Mouse (Mus musculus): ENCODE data around the gene Prmt1.

Gene Prmt1

GRCm38 (mm10) chr7:45013366-45014095 lies 27.2 kb upstream of the Prmt1 start:
- in situ Hi-C loops (cut with MboI; ENCODE audit: low sequenced_read_pairs) = no loop called here

- in situ Hi-C loops (cut with MboI; ENCODE audit: low sequenced_read_pairs) = no loop called here
These were observed 26.5 kb upstream of the Prmt1 start for GRCm38 (mm10) chr7:45012824-45013223.

GRCm38 (mm10) chr7:45012011-45012410 lies 25.6 kb upstream of the Prmt1 start:
- in situ Hi-C loops (cut with MboI; ENCODE audit: low sequenced_read_pairs) = no loop called here

DNA sequence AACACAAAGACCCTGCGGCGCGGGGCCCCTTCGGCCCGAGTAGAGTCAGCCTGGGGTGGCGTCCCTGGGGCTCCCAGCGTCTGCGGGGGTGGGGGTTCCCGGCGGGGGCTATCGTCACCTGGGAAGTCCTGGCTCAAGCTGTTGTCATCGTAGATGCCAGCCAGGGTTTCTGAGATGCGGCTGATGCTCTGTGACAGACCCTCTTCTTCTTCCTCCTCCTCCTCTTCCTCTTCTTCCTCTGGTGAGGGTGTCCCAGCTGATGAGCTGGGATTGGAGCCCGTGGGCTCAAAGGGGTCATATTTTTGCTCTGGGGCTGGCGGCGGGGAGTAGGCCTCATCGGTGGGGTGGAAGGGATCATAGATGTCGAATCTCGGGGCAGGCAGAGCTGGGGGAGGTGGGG lies 22.0 kb upstream of the Prmt1 start:
- in situ Hi-C loops (cut with MboI; ENCODE audit: low sequenced_read_pairs) = no loop called here

DNA sequence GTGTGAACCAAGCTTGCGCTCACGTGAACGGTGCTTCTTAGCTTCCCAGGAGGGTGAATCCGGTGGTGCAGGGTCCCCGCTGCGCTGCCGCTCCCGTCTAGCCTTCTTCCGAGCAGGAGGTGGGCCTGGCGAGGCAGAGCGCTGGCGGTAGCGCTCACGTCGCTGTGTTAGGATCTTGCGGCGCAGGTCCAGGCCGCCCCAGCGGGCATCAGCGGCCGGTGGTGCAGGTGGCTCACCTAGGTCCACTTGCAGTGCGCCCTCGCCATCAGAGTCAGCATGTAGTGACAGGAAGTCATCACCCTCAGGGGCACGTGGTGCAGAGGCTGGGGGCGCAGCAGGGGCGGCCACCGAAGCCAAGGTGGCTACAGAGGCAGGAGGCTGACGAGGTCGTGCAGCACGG lies 21.5 kb upstream of the Prmt1 start:
- in situ Hi-C loops (cut with MboI; ENCODE audit: low sequenced_read_pairs) = no loop called here

DNA sequence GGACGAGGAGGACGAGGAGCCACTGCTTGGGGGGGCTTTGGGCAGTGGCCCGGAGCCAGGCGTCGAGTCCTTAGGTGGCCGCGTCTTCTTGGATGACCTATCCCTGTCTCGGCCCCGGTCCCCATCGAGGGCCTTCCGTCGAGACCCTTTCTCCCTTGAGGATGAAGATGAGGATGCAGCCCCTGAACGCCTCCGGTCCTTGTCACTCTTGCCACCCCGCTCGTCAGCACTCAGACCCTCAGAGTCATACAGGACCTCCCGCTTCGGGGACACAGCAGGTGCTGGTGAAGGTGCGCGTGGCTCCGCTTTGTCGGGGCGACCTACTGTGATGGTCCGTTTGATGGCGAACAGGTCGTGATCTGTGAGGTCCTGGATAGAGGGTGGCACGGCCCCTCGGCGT lies 20.8 kb upstream of the Prmt1 start:
- in situ Hi-C loops (cut with MboI; ENCODE audit: low sequenced_read_pairs) = no loop called here

DNA sequence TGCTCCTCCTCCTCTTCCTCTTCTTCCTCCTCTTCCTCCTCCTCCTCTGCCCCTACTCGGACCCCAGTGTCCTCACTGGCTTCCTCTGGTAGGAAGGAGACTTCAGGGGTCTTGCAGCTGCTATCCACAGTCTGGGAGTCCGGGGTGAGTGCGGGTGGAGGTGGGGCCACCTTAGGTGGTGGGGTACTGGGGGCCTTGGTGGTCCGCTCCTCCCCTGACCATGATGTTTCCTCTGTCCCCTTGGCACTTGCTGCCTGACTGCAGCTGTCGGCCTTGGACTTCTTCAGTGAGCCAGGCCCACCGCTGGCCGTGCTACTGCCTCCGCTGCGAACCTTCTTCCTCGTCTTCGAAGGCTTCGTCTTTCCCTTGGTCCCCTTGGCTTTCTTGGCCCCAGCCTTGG lies 20.1 kb upstream of the Prmt1 start:
- in situ Hi-C loops (cut with MboI; ENCODE audit: low sequenced_read_pairs) = no loop called here

DNA sequence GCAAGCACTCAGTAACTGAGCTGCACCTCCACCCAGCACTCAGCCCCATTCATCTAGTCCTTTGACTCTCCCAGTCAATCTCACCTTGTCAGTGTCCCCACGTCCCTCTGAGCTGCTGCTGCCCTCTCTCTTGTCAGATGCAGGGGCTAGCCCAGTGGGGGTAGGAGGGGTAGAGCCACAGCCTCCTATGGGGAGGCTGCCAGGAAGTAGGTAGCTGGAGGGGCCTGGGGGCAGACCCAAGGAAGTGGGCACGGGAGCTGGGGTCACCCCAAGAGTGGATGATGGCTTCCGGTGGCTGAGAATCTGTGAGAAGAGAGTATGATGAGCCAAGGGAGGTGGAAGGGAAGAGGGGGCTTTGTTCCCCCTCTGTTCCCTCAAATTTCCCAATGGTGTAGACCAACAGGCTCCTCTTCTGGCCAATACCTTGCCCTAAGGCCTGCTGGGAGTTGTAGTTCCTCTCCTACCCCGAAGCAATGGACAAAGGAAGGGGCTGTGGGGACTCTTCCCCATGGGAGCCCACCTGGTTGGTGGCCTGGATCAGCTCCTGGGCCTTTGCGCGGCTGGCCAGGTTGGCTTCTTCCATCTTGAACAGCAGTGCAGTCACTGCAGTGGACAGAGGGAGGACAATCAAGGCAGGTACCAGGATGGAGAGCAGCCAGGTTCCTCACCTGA lies 19.1 kb upstream of the Prmt1 start:
- in situ Hi-C loops (cut with MboI; ENCODE audit: low sequenced_read_pairs) = no loop called here

- in situ Hi-C loops (cut with MboI; ENCODE audit: low sequenced_read_pairs) = no loop called here
These were observed 18.2 kb upstream of the Prmt1 start for GRCm38 (mm10) chr7:45004546-45004945.

- in situ Hi-C loops (cut with MboI; ENCODE audit: low sequenced_read_pairs) = no loop called here
These were observed 16.1 kb upstream of the Prmt1 start for GRCm38 (mm10) chr7:45002440-45002839.

DNA sequence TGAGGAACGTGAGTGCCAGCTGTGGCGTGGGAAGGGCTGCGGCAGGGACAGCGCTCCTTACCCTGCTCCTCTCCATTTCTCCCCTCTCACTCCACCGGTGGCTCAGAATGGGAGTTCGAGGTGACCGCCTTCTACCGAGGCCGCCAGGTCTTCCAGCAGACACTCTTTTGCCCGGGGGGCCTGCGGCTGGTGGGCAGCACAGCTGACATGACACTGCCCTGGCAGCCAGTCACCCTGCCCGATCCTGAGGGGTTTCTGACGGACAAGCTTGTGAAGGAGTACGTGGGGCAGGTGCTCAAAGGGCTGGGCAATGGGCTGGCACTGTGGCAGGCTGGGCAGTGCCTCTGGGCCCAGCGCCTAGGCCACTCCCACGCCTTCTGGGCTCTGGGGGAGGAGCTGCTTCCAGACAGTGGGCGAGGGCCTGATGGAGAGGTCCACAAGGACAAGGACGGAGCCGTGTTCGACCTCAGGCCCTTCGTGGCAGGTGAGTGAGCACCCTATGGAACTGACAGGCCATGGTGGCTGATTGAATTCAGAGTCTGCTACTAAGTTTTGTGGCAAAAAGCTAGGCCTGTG lies 14.3 kb upstream of the Prmt1 start:
- in situ Hi-C loops (cut with MboI; ENCODE audit: low sequenced_read_pairs) = no loop called here

DNA sequence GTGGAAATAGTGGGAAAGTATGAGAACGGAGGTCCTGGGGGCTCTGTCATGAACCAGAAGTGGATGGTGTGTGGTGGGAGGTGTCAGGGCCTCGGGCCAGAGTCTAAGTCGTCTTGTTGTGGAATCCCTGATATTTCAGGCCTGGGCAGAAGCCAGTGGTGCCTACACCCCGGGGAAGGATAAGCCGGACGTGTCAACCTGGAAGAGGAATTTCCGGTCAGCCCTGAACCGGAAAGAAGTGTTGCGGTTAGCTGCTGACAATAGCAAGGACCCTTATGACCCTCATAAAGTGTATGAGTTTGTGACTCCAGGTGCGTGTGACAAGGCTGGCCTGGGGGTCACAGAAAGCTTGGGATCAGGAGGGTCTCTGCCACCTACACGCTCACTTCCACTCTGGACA lies 13.4 kb upstream of the Prmt1 start:
- in situ Hi-C loops (cut with MboI; ENCODE audit: low sequenced_read_pairs) = no loop called here

DNA sequence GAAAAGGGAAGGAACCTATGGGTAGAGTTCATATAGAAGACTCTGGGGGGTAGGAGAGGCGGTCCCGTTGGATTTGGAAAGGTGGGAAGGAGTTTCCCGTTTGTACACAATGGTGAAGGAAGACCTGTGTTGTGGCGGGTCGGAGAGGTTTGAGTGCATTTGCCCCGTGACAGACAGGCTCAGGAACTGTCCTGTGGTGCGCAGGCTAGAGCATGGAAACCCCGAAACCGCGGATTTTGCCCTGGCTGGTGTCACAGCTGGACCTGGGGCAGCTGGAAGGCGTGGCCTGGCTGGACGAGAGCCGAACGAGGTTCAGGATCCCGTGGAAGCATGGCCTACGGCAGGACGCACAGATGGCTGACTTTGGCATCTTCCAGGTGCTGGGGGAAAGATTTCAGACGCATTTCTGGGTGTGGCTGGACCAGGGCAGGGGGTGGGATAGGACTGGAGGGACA lies 12.2 kb upstream of the Prmt1 start, which contains the start of gene Bcl2l12:
Gene Bcl2l12, minus strand, starts transcription at position 212 of the 455 bp plus-strand sequence.
- in situ Hi-C loops (cut with MboI; ENCODE audit: low sequenced_read_pairs) = no loop called here

- in situ Hi-C loops (cut with MboI; ENCODE audit: low sequenced_read_pairs) = no loop called here
These were observed 11.6 kb upstream of the Prmt1 start for GRCm38 (mm10) chr7:44997940-44998428.

DNA sequence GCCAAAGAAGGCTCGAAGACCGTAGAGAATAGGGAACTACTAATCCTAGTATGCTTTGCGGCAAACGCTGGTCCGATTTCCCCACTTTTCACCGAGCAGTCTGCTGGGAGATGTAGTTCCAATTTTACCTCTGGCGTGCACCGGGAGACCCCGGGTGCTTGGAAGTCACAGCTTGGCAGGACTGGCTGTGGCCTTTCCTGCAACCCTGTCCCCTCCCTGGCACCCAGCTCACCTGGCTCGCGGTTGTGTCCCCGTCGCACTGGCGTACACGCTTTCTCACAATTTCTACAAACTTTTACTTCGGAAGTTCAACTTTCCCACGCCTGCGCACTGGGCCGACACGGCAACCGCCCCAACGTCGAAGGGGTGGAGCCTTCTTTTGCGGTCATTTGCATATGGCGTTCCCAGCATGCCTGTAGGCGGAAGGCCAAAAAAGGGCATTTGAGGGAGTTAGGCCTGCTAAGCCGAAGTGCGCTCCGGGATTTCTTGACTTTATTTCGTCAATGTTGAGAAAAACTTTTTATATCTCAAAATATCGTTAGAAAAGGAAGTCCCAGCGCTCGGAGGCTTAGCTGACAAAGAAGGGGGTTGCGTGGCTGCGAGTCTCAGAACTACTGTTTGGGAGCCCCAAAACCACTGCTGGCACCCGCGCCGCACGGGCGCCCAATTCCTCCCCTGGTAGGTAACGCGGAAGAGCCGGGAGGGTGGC lies 11.0 kb upstream of the Prmt1 start, which contains the start of gene Irf3:
Gene Irf3, plus strand, starts transcription at position 418 of the 709 bp plus-strand sequence.
- in situ Hi-C loops (cut with MboI; ENCODE audit: low sequenced_read_pairs) = no loop called here

DNA sequence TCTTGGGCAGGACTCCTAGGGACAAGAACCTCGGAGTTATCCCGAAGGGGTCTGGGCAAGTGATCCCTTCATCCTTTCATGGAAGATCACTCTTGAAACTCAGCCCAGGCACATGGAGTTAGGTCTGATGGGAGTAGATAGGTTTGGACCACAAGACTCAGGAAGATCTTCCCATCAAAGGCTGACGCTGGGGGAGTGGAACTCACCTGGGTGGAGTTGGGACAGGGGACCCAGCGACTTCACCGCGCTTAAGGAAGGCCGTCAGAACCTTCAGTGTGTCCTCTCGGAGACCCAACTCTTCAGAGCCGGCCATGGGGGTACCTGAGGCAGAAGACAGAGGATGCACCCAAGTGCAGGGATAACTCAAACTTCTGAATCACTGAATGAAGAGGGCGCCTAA lies 10.3 kb upstream of the Prmt1 start:
- in situ Hi-C loops (cut with MboI; ENCODE audit: low sequenced_read_pairs) = no loop called here

DNA sequence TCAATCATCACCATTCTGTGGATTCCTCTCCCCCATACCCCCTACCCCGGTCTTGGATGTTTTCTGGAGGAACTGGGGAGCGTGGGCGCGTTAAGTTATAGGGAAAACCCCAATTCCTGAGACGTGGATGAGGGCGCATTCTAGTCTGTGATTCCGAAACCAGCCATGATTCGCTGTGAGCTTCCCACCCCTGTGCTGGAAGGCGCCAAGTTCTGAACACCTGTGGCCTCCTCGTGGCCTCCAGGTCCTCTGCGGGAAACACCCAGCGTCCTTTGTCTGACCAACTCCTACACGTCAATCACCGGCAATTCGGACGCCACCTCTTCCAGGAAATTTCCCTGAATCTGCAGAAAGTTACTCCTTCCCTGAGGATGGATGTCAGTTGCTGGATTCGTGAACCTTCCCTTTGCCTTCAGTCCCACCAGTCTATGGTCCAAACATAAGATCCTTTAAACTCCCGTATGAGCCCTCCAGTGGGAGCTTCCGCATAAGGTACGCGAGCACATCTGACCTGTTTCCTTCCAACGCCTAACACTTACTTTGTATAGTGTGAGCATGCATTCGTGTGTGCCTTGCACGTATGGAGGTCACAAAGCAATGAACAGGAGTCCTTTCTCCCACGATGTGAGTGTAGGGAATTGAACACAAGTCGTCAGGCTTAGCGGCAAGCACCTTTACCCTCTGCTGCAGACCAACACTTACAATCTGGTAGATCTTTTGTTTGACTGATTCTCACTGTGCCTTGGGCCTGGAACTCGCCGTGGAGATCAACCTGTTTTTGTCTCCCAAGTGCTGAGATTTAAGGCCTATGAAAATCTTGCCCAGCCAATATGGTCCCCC lies 731 bp upstream of the Prmt1 start:
- in situ Hi-C loops (cut with MboI; ENCODE audit: low sequenced_read_pairs) = no loop called here

DNA sequence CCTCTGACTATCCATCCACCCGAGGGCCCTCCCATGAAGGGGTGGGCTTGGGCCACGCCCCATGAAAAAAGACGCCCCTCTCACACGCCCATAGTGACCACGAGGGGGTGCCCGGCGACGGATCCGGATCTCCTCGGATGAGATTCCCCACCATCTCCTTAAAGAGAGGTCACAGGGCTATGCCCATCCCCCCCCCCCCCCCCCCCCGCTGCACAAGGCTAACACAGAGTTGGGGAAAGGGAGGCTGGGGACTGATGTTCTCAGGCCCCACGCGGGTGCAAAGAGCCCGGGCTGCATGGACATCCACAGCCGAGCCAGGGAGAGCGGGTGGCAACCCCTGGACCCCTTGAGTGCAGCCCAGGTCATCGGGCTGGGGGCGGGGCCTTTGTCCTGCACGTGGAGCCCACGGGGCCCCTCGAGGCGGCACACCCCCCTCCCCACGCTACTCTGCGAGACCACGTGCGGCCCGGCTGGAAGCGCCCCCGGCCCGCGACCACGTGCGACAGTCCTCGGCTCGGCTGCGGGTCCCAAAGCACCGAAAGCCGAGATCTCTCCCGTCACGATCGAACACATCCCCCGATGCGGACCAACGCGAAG lies 675 bp downstream of the Prmt1 start:
- in situ Hi-C loops (cut with MboI; ENCODE audit: low sequenced_read_pairs) = no loop called here

- in situ Hi-C loops (cut with MboI; ENCODE audit: low sequenced_read_pairs) = no loop called here
These were observed 1.6 kb downstream of the Prmt1 start for GRCm38 (mm10) chr7:44984833-44985164.

Data from CH12F3 (cell line).